Mouse (Mus musculus) limb, embryonic 10.5 days (tissue): ENCODE measurements around the gene Aym1. TPM values are rescaled to one million over a fixed set of nuclear protein-coding genes. Genes with fewer than 3 reads are reported as not detected.

ENCODE experiments used
- DNase-seq: peaks from one replicate; pipeline ENCODE4 v3.0.0-alpha.2; 2017; ENCODE audit warnings: low spot score
- H3K27ac ChIP-seq: fragments of 300-500 bp; sonication (generic); 2 replicates; pipeline ENCODE4 v1.5.1; 2016; ENCODE audit warnings: mild to moderate bottlenecking
- H3K27me3 ChIP-seq: fragments of 300-500 bp; sonication (generic); 2 replicates; pipeline ENCODE4 v1.6.1; 2016; ENCODE audit warnings: low read depth, mild to moderate bottlenecking; ENCODE audit not compliant: poor library complexity, severe bottlenecking
- H3K36me3 ChIP-seq: fragments of 300-500 bp; sonication (generic); 2 replicates; pipeline ENCODE4 v1.6.1; 2016; ENCODE audit warnings: mild to moderate bottlenecking, moderate library complexity
- H3K4me1 ChIP-seq: fragments of 300-500 bp; sonication (generic); 2 replicates; pipeline ENCODE4 v1.6.1; 2016
- H3K4me3 ChIP-seq: fragments of 300-500 bp; sonication (generic); 2 replicates; pipeline ENCODE4 v1.5.1; 2016; ENCODE audit warnings: mild to moderate bottlenecking, moderate library complexity
- H3K9me3 ChIP-seq: fragments of 300-500 bp; sonication (generic); replicated peaks from 2 replicates; pipeline ENCODE4 v1.6.1; 2016; ENCODE audit warnings: mild to moderate bottlenecking
- WGBS: fragments of 180-500 bp; shearing (Covaris S2); methylation state at CpG from one replicate; pipeline ENCODE4 v1.1.7; 2016; 5-methylcytosine and 5-hydroxymethylcytosine counted together
- polyA plus RNA-seq: library from polyadenylated mRNA; unstranded; fragments of >200 nt; fragmentation: Nextera tagmentation; extraction: Ambion mirVana; gene quantifications from 2 replicates; pipeline ENCODE4 v1.2.1, GENCODE M21; 2016

The Aym1 gene
- not detected in 2 replicates for polyA plus RNA-seq

GRCm38 (mm10) chr5:113357186-113357585, at the start of gene Aym1:
TSS of gene Aym1 (plus strand) at chr5:113357294.
- Histone ChIP-seq H3K4me3 (no peak within 1 kb of the TSS), H3K27ac (no peak within 1 kb of the TSS), H3K27me3 (peaks cover 33% of the 10 kb centered on the region), H3K36me3 (no peaks in the 10 kb centered on the region), H3K9me3 (no peaks in the 10 kb centered on the region), H3K4me1 (peaks cover 29% of the 10 kb centered on the region)
- 53% methylated on average over 3 of the region's 6 CpGs for WGBS
- DNase-seq = no peak

GRCm38 (mm10) chr5:113309491-113310376, 47.4 kb upstream of the Aym1 start:
- Histone ChIP-seq H3K9me3 (no peaks in the 10 kb centered on the region), H3K4me1 (peaks cover 48% of the 10 kb centered on the region), H3K27ac (peak overlapping the region; percentile 70; the same call in 1 of the 2 replicates), H3K27me3 (peaks cover 68% of the 10 kb centered on the region), H3K36me3 (no peaks in the 10 kb centered on the region), H3K4me3 (peak overlapping the region; percentile 71)
- DNase-seq = no peak
- 64% methylated on average over 22 of the region's 22 CpGs for WGBS

GRCm38 (mm10) chr5:113310377-113311003, 46.6 kb upstream of the Aym1 start, which contains the start of gene Sgsm1:
TSS of gene Sgsm1 (minus strand) at chr5:113310786.
- DNase-seq = peak; percentile 87
- peaks cover 48% of the 10 kb centered on the region for H3K4me1 ChIP-seq
- H3K4me3 ChIP-seq = peak within 1 kb of the TSS; percentile 71
- H3K9me3 ChIP-seq = no peaks in the 10 kb centered on the region
- no peaks in the 10 kb centered on the region for H3K36me3 ChIP-seq
- H3K27me3 ChIP-seq = peaks cover 75% of the 10 kb centered on the region
- H3K27ac ChIP-seq = peak within 1 kb of the TSS; percentile 70
- 4% methylated on average over 53 of the region's 53 CpGs for WGBS

- Histone ChIP-seq H3K27ac (no peak overlapping the region), H3K4me3 (peak overlapping the region; percentile 29), H3K36me3 (no peaks in the 10 kb centered on the region), H3K4me1 (peaks cover 22% of the 10 kb centered on the region), H3K27me3 (peaks cover 68% of the 10 kb centered on the region), H3K9me3 (no peaks in the 10 kb centered on the region)
- DNase-seq = peak; percentile 86
- WGBS = 3% methylated on average over 24 of the region's 24 CpGs
These were observed 43.1 kb upstream of the Aym1 start for GRCm38 (mm10) chr5:113313998-113314397.

GRCm38 (mm10) chr5:113323784-113324638, 33.1 kb upstream of the Aym1 start:
- Histone ChIP-seq H3K4me3 (peak overlapping the region; percentile 45), H3K9me3 (no peaks in the 10 kb centered on the region), H3K27me3 (peaks cover 50% of the 10 kb centered on the region), H3K4me1 (peaks cover 27% of the 10 kb centered on the region), H3K27ac (no peak overlapping the region), H3K36me3 (no peaks in the 10 kb centered on the region)
- DNase-seq = peak; percentile 72
- WGBS = 4% methylated on average over 38 of the region's 38 CpGs

- no peak overlapping the region for H3K27ac ChIP-seq
- 91% methylated on average over 8 of the region's 8 CpGs for WGBS
- H3K4me1 ChIP-seq = peaks cover 2% of the 10 kb centered on the region
- no peaks in the 10 kb centered on the region for H3K36me3 ChIP-seq
- H3K4me3 ChIP-seq = no peak overlapping the region
- H3K27me3 ChIP-seq = peaks cover 63% of the 10 kb centered on the region
- H3K9me3 ChIP-seq = no peaks in the 10 kb centered on the region; the same call in 1 of the 2 replicates
- DNase-seq = no peak
These were observed 27.6 kb upstream of the Aym1 start for GRCm38 (mm10) chr5:113329463-113329862.

GRCm38 (mm10) chr5:113330202-113330601, 26.9 kb upstream of the Aym1 start:
- no peaks in the 10 kb centered on the region; the same call in 1 of the 2 replicates for H3K9me3 ChIP-seq
- 83% methylated on average over 3 of the region's 3 CpGs for WGBS
- DNase-seq = no peak
- H3K4me1 ChIP-seq = peaks cover 9% of the 10 kb centered on the region
- H3K4me3 ChIP-seq = no peak overlapping the region
- H3K27ac ChIP-seq = no peak overlapping the region
- no peaks in the 10 kb centered on the region for H3K36me3 ChIP-seq
- H3K27me3 ChIP-seq = peaks cover 63% of the 10 kb centered on the region

GRCm38 (mm10) chr5:113332239-113332638, 24.9 kb upstream of the Aym1 start:
- H3K36me3 ChIP-seq = no peaks in the 10 kb centered on the region
- peaks cover 17% of the 10 kb centered on the region for H3K4me1 ChIP-seq
- no peak overlapping the region for H3K4me3 ChIP-seq
- WGBS = 27% methylated on average over 12 of the region's 12 CpGs
- H3K9me3 ChIP-seq = no peaks in the 10 kb centered on the region; the same call in 1 of the 2 replicates
- DNase-seq = peak; percentile 68
- no peak overlapping the region for H3K27ac ChIP-seq
- peaks cover 68% of the 10 kb centered on the region for H3K27me3 ChIP-seq

GRCm38 (mm10) chr5:113332899-113333298, 24.2 kb upstream of the Aym1 start:
- Histone ChIP-seq H3K4me1 (peaks cover 17% of the 10 kb centered on the region), H3K4me3 (no peak overlapping the region), H3K36me3 (no peaks in the 10 kb centered on the region), H3K9me3 (no peaks in the 10 kb centered on the region; the same call in 1 of the 2 replicates), H3K27ac (no peak overlapping the region), H3K27me3 (peaks cover 75% of the 10 kb centered on the region)
- WGBS = 58% methylated on average over 4 of the region's 4 CpGs
- no peak for DNase-seq

- no peak for DNase-seq
- no peaks in the 10 kb centered on the region; the same call in 1 of the 2 replicates for H3K9me3 ChIP-seq
- H3K27ac ChIP-seq = peak overlapping the region; percentile 19; the same call in 1 of the 2 replicates
- H3K36me3 ChIP-seq = no peaks in the 10 kb centered on the region
- 9% methylated on average over 34 of the region's 34 CpGs for WGBS
- peaks cover 17% of the 10 kb centered on the region for H3K4me1 ChIP-seq
- peaks cover 87% of the 10 kb centered on the region for H3K27me3 ChIP-seq
- H3K4me3 ChIP-seq = peak overlapping the region; percentile 39
These were observed 22.2 kb upstream of the Aym1 start for GRCm38 (mm10) chr5:113334621-113335530.

- H3K4me3 ChIP-seq = peak overlapping the region; percentile 39
- peaks cover 90% of the 10 kb centered on the region for H3K27me3 ChIP-seq
- WGBS = 1% methylated on average over 17 of the region's 17 CpGs
- peaks cover 17% of the 10 kb centered on the region for H3K4me1 ChIP-seq
- H3K27ac ChIP-seq = no peak overlapping the region
- no peak for DNase-seq
- H3K36me3 ChIP-seq = no peaks in the 10 kb centered on the region
- H3K9me3 ChIP-seq = no peaks in the 10 kb centered on the region; the same call in 1 of the 2 replicates
These were observed 21.4 kb upstream of the Aym1 start for GRCm38 (mm10) chr5:113335732-113336131.
